Comparison of ENCODE assay signal across 10 mouse cellular contexts in genomic region chr10:42239810-42240111, GRCm38 (mm10).
"Had no signal": no experiment of that assay in that cellular context is flagged by ENCODE, and none has a peak within 500 bp of the region (broad histone marks: within the 10 kb centered on the region; RNA-seq: fewer than 3 reads in every experiment).

No protein-coding gene starts in this region.

- H3K9ac ChIP-seq: kidney, embryonic 15.5 days; limb, embryonic 15.5 days; lung, embryonic 15.5 days; midbrain, embryonic 13.5 days; neural tube, embryonic 15.5 days had no signal

- ATAC-seq: midbrain, embryonic 13.5 days had no signal

- H3K9me3 ChIP-seq: kidney, embryonic 15.5 days; limb, embryonic 15.5 days; lung, embryonic 15.5 days; midbrain, embryonic 13.5 days; neural tube, embryonic 15.5 days had no signal

- H3K4me2 ChIP-seq: kidney, embryonic 15.5 days; limb, embryonic 15.5 days; lung, embryonic 15.5 days; midbrain, embryonic 13.5 days; neural tube, embryonic 15.5 days had no signal

- H3K27me3 ChIP-seq: kidney, embryonic 15.5 days; limb, embryonic 15.5 days; lung, embryonic 15.5 days; midbrain, embryonic 13.5 days; neural tube, embryonic 15.5 days had no signal

- H3K4me3 ChIP-seq: kidney, embryonic 15.5 days; limb, embryonic 15.5 days; lung, embryonic 15.5 days; midbrain, embryonic 13.5 days; myocyte; neural tube, embryonic 15.5 days had no signal

- H3K36me3 ChIP-seq: limb, embryonic 15.5 days; lung, embryonic 15.5 days; midbrain, embryonic 13.5 days; neural tube, embryonic 15.5 days had no signal

- H3K27ac ChIP-seq: kidney, embryonic 15.5 days; limb, embryonic 15.5 days; lung, embryonic 15.5 days; midbrain, embryonic 13.5 days; neural tube, embryonic 15.5 days had no signal

- H3K4me1 ChIP-seq: neural tube, embryonic 15.5 days had no signal

- DNase-seq: right cerebral cortex, postnatal 4 days; spleen, adult 18-20 months; thymus, adult 18-20 months; thymus, postnatal 14 days had no signal
